Mouse (Mus musculus) frontal cortex, postnatal 14 days (tissue): ENCODE data around the gene Hist1h4f.
A peak's percentile ranks its signal among the peaks of the same experiment; 100 is the strongest.
"Not testable (repeated sequence)": the region's sequence is repeated elsewhere in the genome, so short reads cannot be mapped to it uniquely, and the experiment has no call there.

Source experiments
- DNase-seq, 2 experiments: peaks; one replicate each; pipeline ENCODE4 v3.0.0; 2022; ENCODE audit warnings: low spot score in 2 of 2

Hist1h4f gene

DNA sequence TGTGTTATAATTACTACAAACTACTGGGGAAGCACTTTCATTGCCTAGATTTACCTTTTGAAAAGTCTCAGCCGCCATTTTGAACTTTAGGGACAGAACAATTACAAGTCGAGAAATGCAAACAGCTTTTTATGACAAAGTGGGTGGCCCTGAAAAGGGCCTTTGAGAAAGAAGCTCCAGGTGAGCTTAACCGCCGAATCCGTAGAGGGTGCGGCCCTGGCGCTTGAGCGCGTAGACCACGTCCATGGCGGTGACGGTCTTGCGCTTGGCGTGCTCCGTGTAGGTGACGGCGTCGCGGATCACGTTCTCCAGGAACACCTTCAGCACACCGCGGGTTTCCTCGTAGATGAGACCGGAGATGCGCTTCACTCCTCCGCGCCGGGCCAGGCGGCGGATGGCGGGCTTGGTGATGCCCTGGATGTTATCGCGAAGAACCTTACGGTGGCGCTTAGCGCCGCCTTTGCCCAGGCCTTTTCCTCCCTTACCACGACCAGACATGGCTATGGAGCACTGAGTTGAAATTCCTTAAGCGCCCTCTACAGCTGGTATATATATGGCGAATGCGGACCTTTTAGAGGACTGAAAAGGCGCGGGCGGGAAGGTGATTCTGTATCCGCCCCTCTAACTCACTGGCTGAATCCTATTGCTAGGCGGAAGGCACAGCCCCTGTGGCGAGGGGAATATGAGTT is at the start of gene Hist1h4f:
Gene Hist1h4f (minus strand): TSS at position 503 of the 689 bp plus-strand sequence.
- DNase-seq: peak; percentile 84 to 88

DNA sequence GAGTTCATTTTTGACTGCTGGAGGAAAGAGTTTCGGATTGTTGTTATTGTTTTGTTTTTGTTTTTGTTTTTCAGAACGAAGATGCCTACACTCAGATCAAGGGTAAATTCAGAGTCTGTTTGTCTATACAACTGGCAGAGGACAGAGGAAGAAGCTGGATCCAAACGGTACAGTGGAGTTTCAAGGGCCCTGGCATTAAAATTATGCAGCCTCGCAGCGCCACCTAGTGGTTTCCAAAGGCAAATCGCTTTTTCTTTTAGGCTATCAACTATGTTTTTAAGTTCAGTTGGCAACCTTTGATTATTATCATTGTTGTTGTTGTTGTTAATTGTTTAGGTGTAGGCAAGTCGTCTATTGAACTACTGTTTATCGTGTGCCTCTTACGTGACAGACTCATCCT is 46.5 kb upstream of the Hist1h4f start:
- DNase-seq: peak in 1 of 2 experiments; percentile 63

DNA sequence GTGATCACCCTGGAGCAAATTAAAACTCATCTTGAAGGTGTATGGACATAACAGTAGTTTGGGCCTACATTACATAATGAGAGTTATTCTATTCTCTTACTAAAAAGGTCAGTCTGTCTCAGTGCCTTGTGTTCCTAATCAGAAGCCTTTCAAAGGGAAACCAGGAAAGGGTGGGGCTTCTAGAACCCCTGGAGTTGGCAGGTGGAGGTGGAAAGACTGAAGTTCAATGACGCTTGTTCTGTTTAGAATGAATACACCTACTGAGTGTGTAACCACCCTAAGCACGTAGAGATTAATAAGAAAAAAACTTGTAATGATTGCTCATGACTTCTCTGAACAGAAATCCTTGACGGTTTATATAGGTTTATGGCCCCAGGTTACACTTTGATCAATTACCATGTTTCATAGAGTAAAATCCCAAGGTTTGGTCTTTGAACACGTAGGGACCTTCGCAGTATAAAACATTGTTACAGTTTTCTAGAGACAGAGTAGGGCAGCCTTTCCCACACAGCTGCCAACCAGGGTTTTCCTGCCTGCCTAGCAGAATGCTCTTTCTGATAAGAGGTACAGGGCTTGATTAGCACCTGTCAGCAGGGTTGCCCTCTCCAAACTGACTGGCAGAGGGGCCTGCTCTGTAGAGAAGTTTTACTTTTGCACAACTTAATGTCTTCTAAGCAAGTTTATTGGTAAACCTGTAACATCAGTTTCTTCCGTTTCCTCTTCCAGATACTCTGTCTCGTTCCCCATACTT is 44.3 kb upstream of the Hist1h4f start:
- no peak for DNase-seq

DNA sequence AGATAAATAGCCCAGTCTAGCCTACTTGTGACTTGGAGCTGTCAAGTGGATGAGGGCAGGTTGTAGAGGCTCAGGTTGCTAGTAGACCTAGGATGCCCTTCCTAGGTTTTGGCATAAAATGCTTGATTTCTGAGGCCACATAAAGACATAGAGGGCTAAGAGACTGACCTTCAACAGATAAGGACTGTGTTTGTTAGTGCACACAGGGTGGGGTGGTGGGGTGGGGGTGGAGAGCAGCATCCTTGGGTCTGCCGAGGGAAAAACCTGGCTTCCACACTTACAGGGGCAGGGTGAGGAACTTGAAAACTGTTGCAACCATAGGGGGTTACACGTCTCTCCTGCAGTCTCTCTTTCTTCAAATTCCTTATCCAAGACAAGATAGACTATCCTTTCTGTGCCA is 43.7 kb upstream of the Hist1h4f start:
- DNase-seq: no peak

DNA sequence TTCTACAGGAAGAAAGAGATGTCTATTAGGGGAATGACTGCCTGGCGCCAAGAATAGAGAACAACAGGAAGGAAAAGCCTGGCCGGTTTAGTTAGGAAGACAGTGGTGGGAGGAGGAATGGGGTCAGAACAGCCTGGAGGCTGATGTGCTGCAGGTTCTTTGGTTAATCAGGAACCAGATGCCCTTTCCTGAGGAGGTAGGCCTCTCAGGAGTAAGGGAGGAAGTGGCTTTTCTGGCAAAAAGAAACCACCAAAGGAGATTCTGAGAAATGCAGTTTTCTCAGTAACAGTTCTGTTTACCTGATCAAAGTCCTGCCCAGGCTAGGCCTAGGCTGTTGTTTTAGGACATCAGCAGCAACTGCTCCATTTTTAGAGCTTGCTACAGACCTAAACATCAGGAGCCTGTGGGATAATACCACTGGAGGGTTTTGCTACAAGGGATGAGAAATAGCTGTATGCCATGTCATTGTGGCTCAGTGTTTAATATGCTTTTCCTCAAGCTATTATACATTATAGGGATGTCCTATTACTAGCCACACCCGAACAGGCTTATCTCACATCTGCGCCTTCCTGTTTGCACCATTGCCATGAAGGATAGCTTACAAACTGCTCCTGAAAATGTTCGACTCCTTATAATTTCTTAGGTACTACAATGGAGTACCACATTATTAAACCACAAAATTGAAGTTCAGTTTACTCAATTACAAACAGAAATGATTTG is 41.8 kb upstream of the Hist1h4f start:
- DNase-seq: no peak

DNA sequence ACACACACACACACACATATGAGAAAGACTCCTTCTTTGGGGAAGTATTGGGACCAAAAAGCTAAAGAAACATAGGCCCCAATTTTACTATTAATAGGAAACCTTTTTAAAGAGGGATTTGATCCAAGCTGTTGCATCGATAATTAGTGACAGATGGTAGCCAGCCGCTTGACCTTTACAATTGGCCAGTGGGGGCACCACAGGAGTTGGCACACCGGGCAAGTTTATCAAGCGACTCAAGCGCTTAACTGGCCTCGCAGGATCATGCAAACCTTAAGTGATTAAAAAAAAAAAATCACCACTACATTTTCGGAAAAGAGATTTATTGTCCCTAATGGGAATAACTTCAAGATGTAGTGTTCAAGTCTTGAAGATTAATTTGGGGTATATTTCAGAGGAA is 41.2 kb upstream of the Hist1h4f start:
- DNase-seq: no peak

DNA sequence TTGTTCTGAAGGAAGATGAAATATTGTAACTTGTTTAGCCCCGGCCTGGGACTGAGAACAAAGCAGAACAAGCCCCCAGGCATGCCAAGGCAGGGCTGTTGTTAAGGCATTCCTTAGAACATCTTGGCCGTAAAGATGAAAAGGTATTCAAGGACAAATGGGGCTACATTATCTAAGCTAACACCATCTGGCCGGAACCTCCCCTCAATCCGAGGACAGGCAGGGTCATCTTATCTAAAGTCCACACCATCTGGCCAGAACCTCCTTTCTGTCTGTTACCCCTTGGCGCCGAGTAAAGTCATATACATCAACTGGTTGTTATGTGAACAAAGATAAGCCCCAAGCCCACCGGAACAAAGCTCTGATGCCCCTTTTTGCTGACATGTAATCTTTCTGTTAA is 40.4 kb upstream of the Hist1h4f start:
- DNase-seq: not testable (repeated sequence)

DNA sequence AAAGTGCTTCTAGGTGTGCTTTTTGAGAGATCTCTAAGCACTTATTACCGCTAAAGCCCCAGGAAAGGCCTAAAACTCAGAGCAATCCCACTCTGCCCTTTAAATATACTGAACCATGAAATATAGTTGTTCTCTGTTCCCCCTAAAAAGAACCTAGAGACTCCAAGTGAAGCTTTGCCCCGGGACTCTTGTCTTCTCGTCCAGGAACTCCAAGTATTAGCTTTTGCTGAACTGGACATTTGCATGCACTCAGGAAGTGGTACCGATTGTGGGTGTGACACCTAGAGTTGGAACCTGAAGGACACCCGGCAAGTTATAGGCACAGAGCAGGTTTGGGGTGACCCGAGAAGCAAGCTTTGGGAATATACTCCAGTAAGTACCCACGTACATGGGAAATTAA is 39.8 kb upstream of the Hist1h4f start:
- no peak for DNase-seq

DNA sequence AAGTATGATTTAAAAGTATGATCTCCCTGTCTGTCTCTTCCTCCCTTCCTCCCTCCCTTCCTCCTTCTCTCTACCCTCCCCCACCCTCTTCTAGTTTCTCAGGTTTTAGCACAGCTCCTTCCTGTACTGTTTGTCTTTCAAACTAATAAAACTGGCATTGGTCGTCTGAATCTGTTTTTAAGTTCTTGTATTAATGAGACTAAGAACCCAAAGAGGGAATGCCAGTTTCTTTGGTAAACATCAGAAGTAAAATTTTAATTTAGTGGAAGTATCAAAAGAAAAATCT is 35.4 kb upstream of the Hist1h4f start:
- no peak for DNase-seq

DNA sequence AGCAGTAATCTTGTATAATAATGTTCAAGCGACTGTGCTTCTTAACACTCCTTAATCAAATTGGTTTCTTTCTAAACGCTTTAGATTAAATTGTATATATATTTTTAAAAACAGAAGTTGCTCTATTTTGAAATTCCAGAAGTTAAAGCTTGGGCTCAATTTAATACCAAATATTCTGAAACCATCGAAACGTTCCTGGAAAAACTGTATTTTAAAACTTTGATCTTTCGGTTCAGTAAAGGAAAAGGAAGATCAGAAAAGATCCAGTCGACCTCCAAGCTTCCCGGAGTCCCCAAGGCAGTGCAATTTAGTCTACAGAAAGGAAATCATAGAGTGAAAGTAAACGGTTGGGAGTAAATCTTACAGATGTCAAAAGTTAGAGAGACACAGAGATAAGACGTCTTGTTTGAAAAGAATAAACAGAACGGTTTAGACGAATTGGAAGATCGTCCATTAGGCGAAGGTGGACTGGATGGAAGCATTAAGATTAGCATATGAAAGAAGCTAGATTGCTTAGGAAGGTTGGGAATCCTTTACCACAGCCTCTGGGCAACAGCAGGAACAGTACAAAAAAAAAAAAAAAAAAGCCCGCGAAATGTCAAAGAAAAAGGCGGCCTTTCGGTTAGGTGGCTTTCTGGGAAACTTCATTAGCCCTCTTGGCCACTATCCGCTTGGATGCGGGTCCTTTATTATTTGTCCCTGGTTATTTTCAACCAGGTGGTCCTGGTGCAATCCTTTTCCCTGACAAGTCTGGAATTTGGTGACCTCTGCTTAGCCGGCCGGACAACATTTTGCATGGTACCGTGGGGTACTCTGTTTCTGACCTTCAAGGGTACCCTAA is 34.9 kb upstream of the Hist1h4f start:
- no peak for DNase-seq

DNA sequence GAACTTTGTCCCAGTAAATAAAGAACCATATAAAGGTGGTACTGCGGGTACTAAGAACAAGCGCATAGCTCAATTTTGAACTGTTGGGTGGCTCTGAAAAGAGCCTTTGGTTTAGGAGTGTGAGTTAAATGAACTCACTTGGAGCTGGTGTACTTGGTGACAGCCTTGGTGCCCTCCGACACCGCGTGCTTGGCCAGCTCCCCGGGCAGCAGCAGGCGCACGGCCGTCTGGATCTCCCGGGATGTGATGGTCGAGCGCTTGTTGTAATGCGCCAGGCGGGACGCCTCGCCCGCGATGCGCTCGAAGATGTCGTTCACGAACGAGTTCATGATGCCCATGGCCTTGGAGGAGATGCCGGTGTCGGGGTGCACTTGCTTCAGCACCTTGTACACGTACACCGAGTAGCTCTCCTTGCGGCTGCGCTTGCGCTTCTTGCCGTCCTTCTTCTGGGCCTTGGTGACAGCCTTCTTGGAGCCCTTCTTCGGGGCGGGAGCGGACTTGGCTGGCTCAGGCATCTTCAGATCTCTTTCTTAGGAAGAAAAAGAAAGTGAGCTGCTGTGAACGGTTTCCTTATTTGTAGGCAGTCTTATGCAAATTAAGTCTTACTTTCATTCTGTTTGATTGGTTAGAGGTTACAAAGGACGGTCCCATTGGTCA is 34.1 kb upstream of the Hist1h4f start:
- DNase-seq: peak; percentile 57 to 65

DNA sequence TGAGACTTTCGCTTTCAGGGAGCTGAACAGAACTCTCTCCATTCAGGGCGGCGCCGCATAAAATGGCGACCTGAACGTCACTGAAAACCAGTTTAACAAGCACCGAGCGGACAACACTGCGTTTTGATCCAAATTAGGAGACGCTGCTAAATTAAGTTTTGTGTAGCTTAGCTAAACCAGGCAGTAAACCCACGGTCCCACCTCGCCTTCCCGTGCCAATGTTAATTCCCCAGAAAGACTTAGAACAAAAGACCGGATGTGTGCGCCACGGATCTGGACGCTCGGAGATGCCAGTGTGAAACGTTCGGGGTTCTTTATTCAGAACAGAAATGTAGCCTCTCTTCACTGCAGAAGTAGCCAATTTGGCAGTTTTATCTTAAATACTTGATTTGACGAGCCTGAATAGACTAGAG is 33.6 kb upstream of the Hist1h4f start:
- DNase-seq: peak; percentile 30 to 65

DNA sequence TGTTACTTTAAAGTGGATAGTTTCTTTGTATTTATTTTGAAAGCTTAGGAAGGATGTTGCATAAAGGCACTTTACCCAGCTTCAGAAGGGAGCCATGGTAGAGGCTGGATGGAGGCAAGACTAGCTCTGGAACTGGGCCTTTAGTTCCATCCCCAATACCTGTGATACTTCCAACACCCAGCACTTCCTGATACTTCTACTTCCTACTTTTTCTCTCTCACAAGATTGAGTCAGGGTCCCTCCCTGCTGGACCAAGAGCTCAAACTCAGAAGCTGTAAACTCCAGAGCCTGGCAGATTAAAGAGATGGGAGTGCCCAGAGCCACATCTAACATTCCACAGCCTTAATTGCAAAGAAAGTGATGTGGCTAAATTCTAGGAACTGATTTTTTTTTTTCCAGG is 32.9 kb upstream of the Hist1h4f start:
- no peak for DNase-seq

DNA sequence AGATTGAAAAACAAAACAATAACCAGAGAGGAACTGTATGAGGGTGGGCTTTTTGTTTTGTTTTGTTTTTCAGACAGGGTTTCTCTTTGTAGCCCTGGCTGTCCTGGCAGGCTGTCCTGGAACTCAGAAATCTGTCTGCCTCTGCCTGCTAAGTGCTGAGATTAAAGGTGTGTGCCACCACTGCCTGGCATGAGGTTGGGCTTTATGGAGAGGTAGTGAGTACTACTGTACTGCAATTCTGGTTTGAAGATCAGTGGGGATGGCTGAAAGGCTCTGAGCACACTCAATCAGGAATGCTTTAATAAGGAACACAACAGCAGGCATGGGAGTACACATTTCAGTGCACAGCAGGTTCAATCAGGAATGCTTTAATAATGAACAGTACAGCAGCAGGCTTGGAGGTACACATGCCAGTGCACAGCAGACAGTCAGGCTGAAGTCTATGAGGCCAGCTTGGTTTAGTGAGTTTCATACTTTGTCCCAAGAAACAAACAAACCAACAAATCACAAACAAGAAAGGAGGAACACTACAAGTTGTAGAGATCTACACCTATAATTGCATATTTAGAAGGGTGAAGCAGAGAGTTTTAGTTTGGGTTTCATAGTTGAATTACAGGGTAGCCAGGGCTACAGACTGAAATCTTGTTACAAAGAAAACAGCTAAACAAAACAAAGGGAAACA is 32.1 kb upstream of the Hist1h4f start:
- DNase-seq: no peak

DNA sequence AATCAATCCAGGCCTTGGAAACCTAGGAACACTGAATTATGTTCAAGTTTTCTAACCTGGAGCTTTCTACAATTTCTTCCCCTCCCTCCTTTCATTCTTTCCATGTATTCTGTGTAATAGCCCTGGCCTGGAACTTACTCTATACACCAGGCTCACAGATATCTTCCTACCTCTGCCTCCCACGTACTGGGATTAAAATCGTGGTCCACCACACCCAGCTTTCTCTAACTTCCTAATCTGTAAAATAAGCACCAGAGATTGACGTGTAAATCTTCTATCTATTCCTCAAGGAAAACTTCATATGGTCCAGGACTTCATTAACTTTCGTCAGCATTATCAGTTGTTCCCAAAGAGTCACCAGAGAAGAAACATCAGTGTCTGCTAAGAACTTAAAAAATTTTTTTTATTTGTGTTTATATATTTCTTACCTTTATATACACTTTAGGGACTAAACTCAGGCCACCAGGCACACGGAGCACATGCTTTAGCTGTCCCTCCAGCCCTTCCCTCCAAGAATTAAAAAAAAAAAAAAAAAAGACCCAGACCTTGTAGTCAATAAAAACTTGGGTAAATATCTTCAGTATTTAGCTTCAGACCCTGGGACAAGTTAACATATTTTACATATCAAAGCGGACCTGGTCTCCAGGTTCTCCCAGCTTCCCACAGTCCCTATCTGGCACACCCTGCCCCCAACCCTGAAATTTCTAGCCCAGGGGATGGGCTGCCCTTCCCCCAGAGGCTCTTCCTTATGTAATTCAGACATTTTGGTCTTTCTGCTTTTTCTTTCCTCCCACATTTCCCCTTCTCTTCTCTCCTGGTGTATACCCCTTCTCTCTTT is 31.0 kb upstream of the Hist1h4f start:
- DNase-seq: no peak

DNA sequence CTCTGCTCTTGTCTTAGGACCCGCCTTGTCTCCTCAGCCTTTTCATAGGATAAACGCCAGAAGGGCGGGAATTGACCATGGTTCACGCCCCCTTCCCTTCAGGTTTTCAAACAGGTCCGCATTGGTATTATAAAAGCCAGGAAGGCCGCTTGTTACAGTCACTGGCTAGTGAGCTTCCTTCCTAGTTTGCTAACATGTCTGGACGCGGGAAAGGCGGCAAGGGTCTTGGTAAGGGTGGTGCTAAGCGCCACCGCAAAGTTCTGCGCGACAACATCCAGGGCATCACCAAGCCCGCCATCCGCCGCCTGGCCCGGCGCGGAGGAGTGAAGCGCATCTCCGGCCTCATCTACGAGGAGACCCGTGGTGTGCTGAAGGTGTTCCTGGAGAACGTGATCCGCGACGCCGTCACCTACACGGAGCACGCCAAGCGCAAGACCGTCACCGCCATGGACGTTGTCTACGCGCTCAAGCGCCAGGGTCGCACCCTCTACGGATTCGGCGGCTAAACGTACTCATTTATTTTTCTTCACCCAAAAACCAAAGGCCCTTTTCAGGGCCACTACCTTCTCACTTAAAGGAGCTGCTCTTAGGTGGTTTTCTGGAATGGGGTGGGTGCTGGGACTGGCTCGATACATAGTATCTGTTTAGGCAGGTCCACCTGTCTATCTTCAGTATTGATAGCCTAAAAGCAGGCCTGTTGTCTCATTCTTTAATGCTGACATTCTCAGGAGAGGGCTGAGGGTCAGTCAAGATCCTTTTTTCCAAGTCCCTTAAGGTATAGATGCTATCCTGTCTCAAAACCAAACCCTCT is 30.2 kb upstream of the Hist1h4f start, which contains the start of gene Hist1h4d:
Gene Hist1h4d (plus strand): TSS at position 191 of the 811 bp plus-strand sequence.
- peak; percentile 97 for DNase-seq

DNA sequence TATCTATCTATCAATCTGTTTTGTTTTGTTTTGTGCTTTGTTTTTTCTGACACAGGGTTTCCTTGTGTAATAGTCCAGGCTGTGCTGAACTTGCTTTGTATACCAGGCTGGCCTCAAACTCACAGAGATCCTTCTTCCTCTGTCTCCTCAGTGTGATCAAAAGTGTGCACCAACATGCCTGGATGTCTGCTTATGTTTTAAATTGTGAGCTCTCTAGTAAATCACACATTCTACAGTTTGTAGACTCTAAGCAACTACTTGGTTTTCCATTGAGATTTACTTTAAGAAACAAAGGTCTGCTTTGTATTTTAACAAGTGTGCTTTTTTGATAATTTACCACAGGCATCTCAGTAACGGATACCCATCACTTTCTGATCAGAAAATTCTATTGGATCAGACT is 26.4 kb upstream of the Hist1h4f start:
- DNase-seq: no peak

DNA sequence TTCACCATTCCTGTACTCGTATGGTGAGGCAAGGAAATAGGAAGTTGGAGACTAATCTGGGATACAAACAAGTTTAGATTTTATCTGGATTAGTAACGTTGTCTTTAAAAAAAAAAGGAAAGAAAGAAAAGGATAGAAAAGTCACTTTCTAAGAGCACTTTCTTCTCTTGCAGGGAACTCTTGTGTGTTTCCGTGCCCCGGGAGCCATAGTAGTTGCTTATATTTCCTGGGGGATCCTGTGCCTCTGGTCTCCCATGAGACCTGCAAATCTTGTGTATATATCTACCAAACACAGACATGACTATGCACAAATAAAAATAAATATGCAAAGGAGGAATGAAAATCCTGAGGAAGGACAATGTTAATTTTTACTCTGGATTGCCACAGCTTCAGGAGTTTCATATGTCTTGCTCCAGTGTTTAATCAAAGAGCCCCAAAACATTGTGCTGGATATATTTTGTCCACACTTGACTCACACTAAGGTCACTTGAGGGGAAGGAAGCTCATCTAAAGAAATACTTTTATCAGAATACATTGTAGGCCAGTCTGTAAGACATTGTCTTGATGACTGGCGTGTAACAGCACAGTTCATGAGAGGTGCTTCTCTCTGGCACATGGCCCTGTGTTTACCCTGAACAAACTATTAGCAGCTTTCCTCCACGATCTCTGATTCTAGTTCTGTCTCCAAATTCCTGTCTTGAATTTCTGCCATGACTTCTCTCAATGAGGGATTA is 25.6 kb upstream of the Hist1h4f start:
- DNase-seq: no peak
